Mouse (Mus musculus) ES-E14 (cell line): ENCODE data around the gene Med24. TPM values are rescaled to one million over a fixed set of nuclear protein-coding genes. Genes with fewer than 3 reads are reported as not detected.

ENCODE experiments used
- DNase-seq: peaks from one replicate; pipeline ENCODE4 v3.0.0-alpha.2; 2013; ENCODE audit warnings: low read depth, low spot score
- H3K27ac ChIP-seq: 2 replicates; pipeline ENCODE4 v1.5.1; 2012; ENCODE audit warnings: low read depth, mild to moderate bottlenecking, low read length, moderate library complexity, mixed read lengths; ENCODE audit not compliant: poor library complexity, insufficient read depth, severe bottlenecking
- H3K36me3 ChIP-seq: 2 replicates; pipeline ENCODE4 v1.6.1; 2012; ENCODE audit warnings: mild to moderate bottlenecking, low read length, moderate library complexity, mixed read lengths; ENCODE audit not compliant: control insufficient read depth, poor library complexity, insufficient read depth, severe bottlenecking
- H3K4me1 ChIP-seq, 2 experiments: fragments of 150-350 bp in 1 of 2; sonication (generic) in 1 of 2; 2 replicates each; pipeline ENCODE4 v1.6.1; 2012; ENCODE audit warnings: low read length in 2 of 2, mild to moderate bottlenecking in 1 of 2, mixed read lengths in 1 of 2; ENCODE audit not compliant: control insufficient read depth in 2 of 2, insufficient read depth in 2 of 2, poor library complexity in 1 of 2
- H3K4me3 ChIP-seq, 2 experiments: fragments of 150-350 bp in 1 of 2; sonication (generic) in 1 of 2; 2 replicates each; pipeline ENCODE4 v1.5.1; 2012; ENCODE audit warnings: low read length in 2 of 2, low read depth in 1 of 2, mild to moderate bottlenecking in 1 of 2, mixed read lengths in 1 of 2; ENCODE audit not compliant: insufficient read depth in 1 of 2, poor library complexity in 1 of 2, severe bottlenecking in 1 of 2
- H3K9ac ChIP-seq: 2 replicates; pipeline ENCODE4 v1.6.1; 2012; ENCODE audit warnings: low read depth, mild to moderate bottlenecking, low read length, mixed read lengths; ENCODE audit not compliant: poor library complexity, insufficient read depth, severe bottlenecking
- H3K9me3 ChIP-seq: fragments of 150-350 bp; sonication (generic); 2 replicates; pipeline ENCODE4 v1.6.1; 2012; ENCODE audit warnings: low read depth, mild to moderate bottlenecking, low read length; ENCODE audit not compliant: control insufficient read depth, insufficient read depth
- CHD2 ChIP-seq: IDR thresholded peaks from 2 replicates; pipeline ENCODE4 v1.6.1; 2014; ENCODE audit warnings: mild to moderate bottlenecking, low read depth, low read length, inconsistent platforms
- HCFC1 ChIP-seq: IDR thresholded peaks from 2 replicates; pipeline ENCODE4 v1.6.1; 2012; ENCODE audit warnings: low read length, inconsistent platforms, borderline replicate concordance; ENCODE audit not compliant: insufficient read depth
- MAFK ChIP-seq: IDR thresholded peaks from 2 replicates; pipeline ENCODE4 v1.6.1; 2014; ENCODE audit warnings: mild to moderate bottlenecking, low read depth, low read length, inconsistent platforms; ENCODE audit not compliant: insufficient read depth
- ZC3H11A ChIP-seq: IDR thresholded peaks from 2 replicates; pipeline ENCODE4 v1.6.1; 2012; ENCODE audit warnings: low read depth, mild to moderate bottlenecking, inconsistent platforms, low read length, borderline replicate concordance
- ZNF384 ChIP-seq: IDR thresholded peaks from 2 replicates; pipeline ENCODE4 v1.6.1; 2012; ENCODE audit warnings: low read depth, low read length, inconsistent platforms
- in situ Hi-C, 2 experiments: fragments of 600-800 bp; cut with MboI; formaldehyde crosslinking; loops; one replicate each; pipeline ENCODE4 v1.15.1; 2025; ENCODE audit warnings: low sequenced_read_pairs in 2 of 2, inconsistent platforms in 1 of 2; ENCODE audit not compliant: unreplicated experiment in 2 of 2
- total RNA-seq: library from RNA; depleted of rRNA; stranded (reverse); fragments of 300-350 nt; gene quantifications from 2 replicates; pipeline ENCODE4 v1.2.3, GENCODE M21; 2012

Med24 gene
- total RNA-seq, 1 experiment: 53.5 TPM

- Histone ChIP-seq H3K4me3 (no peak overlapping the region), H3K4me1 (peaks cover 2 to 3% of the 10 kb centered on the region in 2 experiments; a peak in 1 of 4 replicates), H3K9ac (no peak overlapping the region), H3K27ac (no peak overlapping the region), H3K9me3 (no peaks in the 10 kb centered on the region), H3K36me3 (peaks cover 65% of the 10 kb centered on the region)
- DNase-seq: no peak
- TF ChIP-seq HCFC1 (no peak), ZNF384 (no peak), ZC3H11A (no peak), CHD2 (no peak), MAFK (no peak)
- in situ Hi-C loops: no loop called here
Measured at GRCm38 (mm10) chr11:98688009-98688408, 41.2 kb downstream of the Med24 start.

GRCm38 (mm10) chr11:98686976-98687375 is 42.3 kb downstream of the Med24 start:
- in situ Hi-C loops: no loop called here
- Histone ChIP-seq H3K9me3 (no peaks in the 10 kb centered on the region), H3K4me3 (no peak overlapping the region), H3K4me1 (peaks cover 2 to 3% of the 10 kb centered on the region in 2 experiments; a peak in 1 of 4 replicates), H3K36me3 (peaks cover 61% of the 10 kb centered on the region), H3K27ac (no peak overlapping the region), H3K9ac (no peak overlapping the region)
- no peak for TF ChIP-seq ZNF384
- TF ChIP-seq CHD2: no peak
- no peak for TF ChIP-seq ZC3H11A
- TF ChIP-seq HCFC1: no peak
- TF ChIP-seq MAFK: no peak
- DNase-seq: no peak

GRCm38 (mm10) chr11:98685642-98686041 is 43.6 kb downstream of the Med24 start:
- H3K36me3 ChIP-seq: peaks cover 47% of the 10 kb centered on the region
- H3K4me3 ChIP-seq: no peak overlapping the region
- TF ChIP-seq HCFC1 (no peak), ZC3H11A (no peak), CHD2 (no peak), ZNF384 (no peak), MAFK (no peak)
- no peaks in the 10 kb centered on the region for H3K9me3 ChIP-seq
- no peak overlapping the region for H3K9ac ChIP-seq
- in situ Hi-C loops: no loop called here
- peaks cover 5 to 6% of the 10 kb centered on the region in 2 experiments; a peak in 3 of 4 replicates for H3K4me1 ChIP-seq
- H3K27ac ChIP-seq: no peak overlapping the region
- DNase-seq: no peak

GRCm38 (mm10) chr11:98682811-98683210 is 46.4 kb downstream of the Med24 start:
- TF ChIP-seq CHD2: no peak
- no peak for TF ChIP-seq ZNF384
- no peak for TF ChIP-seq MAFK
- TF ChIP-seq HCFC1: no peak
- no peak for TF ChIP-seq ZC3H11A
- Histone ChIP-seq H3K27ac (peak overlapping the region; percentile 89), H3K4me1 (peaks cover 9 to 12% of the 10 kb centered on the region in 2 experiments), H3K9ac (peak overlapping the region; percentile 99), H3K36me3 (peaks cover 27% of the 10 kb centered on the region), H3K4me3 (peak overlapping the region; percentile 91 to 100), H3K9me3 (no peaks in the 10 kb centered on the region)
- in situ Hi-C loops: no loop called here
- DNase-seq: no peak
